Mouse (Mus musculus): ENCODE measurements at regions not wholly inside any gene's neighbourhood (a gene's known extent, or its start where the extent isn't known, plus 50 kb on each side); places are given as distances from the start of the nearest gene placed in this dataset.

DNA sequence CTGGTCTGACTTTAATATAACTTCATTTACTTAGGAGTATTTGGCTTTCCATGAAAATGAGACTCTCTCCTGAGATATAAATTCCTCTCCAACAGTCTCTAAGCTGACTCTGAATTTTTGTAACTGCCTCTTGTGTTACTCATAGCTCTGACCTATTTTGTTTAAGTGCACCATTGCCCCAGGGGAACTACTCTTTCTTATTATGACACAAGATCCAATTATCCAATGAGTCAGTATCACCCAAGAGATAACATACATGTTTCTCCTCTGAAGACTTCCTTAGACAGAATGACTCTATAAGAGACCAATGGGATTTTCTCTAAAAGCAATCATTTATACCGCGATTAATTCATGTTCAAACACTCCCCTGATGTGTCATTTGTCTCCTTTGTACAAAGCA lies 586.9 kb downstream of the Epha4 start:
- TF ChIP-seq CHD2 (IDR thresholded peaks at IDR 0.05; ENCODE audit: low read depth, low read length) (no peak), ZC3H11A (IDR thresholded peaks at IDR 0.05; ENCODE audit: borderline replicate concordance, low read depth, low read length) (no peak), MAFK (IDR thresholded peaks at IDR 0.05; ENCODE audit: insufficient read depth, low read depth, low read length) (no peak), ZNF384 (IDR thresholded peaks at IDR 0.05; ENCODE audit: low read depth, low read length) (no peak), HCFC1 (IDR thresholded peaks at IDR 0.05; ENCODE audit: borderline replicate concordance, insufficient read depth, low read length) (no peak)

All from ES-E14 (cell line).